Mouse (Mus musculus) forebrain, embryonic 10.5 days (tissue): ENCODE results near the gene Zfp91. TPM values are rescaled to one million over a fixed set of nuclear protein-coding genes. Genes with fewer than 3 reads are reported as not detected.

Experiments
- DNase-seq: peaks from one replicate; pipeline ENCODE4 v3.0.0-alpha.2; 2017; ENCODE audit warnings: low spot score; ENCODE audit errors: extremely low spot score
- H3K27ac ChIP-seq: fragments of 300-500 bp; sonication (generic); 2 replicates; pipeline ENCODE4 v1.5.1; 2016; ENCODE audit warnings: mild to moderate bottlenecking
- H3K27me3 ChIP-seq: fragments of 300-500 bp; sonication (generic); 2 replicates; pipeline ENCODE4 v1.6.1; 2016; ENCODE audit warnings: mild to moderate bottlenecking; ENCODE audit not compliant: poor library complexity, severe bottlenecking
- H3K36me3 ChIP-seq: fragments of 300-500 bp; sonication (generic); replicated peaks from 2 replicates; pipeline ENCODE4 v1.6.1; 2016; ENCODE audit warnings: mild to moderate bottlenecking, moderate library complexity
- H3K4me1 ChIP-seq: fragments of 300-500 bp; sonication (generic); 2 replicates; pipeline ENCODE4 v1.6.1; 2016
- H3K4me3 ChIP-seq: fragments of 300-500 bp; sonication (generic); 2 replicates; pipeline ENCODE4 v1.5.1; 2016; ENCODE audit warnings: mild to moderate bottlenecking, moderate library complexity
- H3K9me3 ChIP-seq: fragments of 300-500 bp; sonication (generic); 2 replicates; pipeline ENCODE4 v1.6.1; 2016; ENCODE audit warnings: mild to moderate bottlenecking, moderate library complexity
- WGBS: fragments of 180-500 bp; shearing (Covaris S2); methylation state at CpG from one replicate; pipeline ENCODE4 v1.1.7; 2016; 5-methylcytosine and 5-hydroxymethylcytosine counted together
- polyA plus RNA-seq: library from polyadenylated mRNA; unstranded; fragments of >200 nt; fragmentation: Nextera tagmentation; extraction: Ambion mirVana; gene quantifications from 2 replicates; pipeline ENCODE4 v1.2.1, GENCODE M21; 2016

Gene Zfp91
- polyA plus RNA-seq, 1 experiment from 2014 or later: 14.1 TPM

- no peaks in the 10 kb centered on the region for H3K4me1 ChIP-seq
- H3K27me3 ChIP-seq: no peaks in the 10 kb centered on the region
- no peaks in the 10 kb centered on the region for H3K36me3 ChIP-seq
- no peak overlapping the region for H3K27ac ChIP-seq
- no peaks in the 10 kb centered on the region for H3K9me3 ChIP-seq
- 81% methylated on average over 6 of the region's 6 CpGs for WGBS
- no peak for DNase-seq
- no peak overlapping the region for H3K4me3 ChIP-seq
Observed at GRCm38 (mm10) chr19:12719189-12719588, 76.7 kb downstream of the Zfp91 start.

Other genes with a start within 250 kb of the Zfp91 start
- not detected in 2 replicates for gene Gm4952, start 196.2 kb downstream of the Zfp91 start, polyA plus RNA-seq
- gene Glyat, start 162.8 kb downstream of the Zfp91 start, polyA plus RNA-seq: not detected in 2 replicates
- gene Olfr1442, start 125.7 kb downstream of the Zfp91 start, polyA plus RNA-seq: not detected in 2 replicates
- gene Olfr1443, start 118.0 kb downstream of the Zfp91 start, polyA plus RNA-seq: not detected in 2 replicates
- gene Keg1, start 100.3 kb downstream of the Zfp91 start, polyA plus RNA-seq: not detected in 2 replicates
- gene Cntf, start 30.5 kb downstream of the Zfp91 start, polyA plus RNA-seq: 1.9 and 2.1 TPM in 2 replicates
- 0.76 and 0.77 TPM in 2 replicates for gene Lpxn, start 67 bp upstream of the Zfp91 start, polyA plus RNA-seq
- gene Gm5244, start 50.6 kb upstream of the Zfp91 start, polyA plus RNA-seq: not detected in 2 replicates
- gene Olfr1444, start 61.2 kb upstream of the Zfp91 start, polyA plus RNA-seq: not detected in 2 replicates
- not detected in 2 replicates for gene Olfr1445, start 87.7 kb upstream of the Zfp91 start, polyA plus RNA-seq
- not detected in 2 replicates for gene Olfr1446, start 97.4 kb upstream of the Zfp91 start, polyA plus RNA-seq
- gene Olfr1447, start 107.6 kb upstream of the Zfp91 start, polyA plus RNA-seq: not detected in 2 replicates
- gene Olfr1448, start 128.3 kb upstream of the Zfp91 start, polyA plus RNA-seq: not detected in 2 replicates
- gene Olfr1449, start 134.7 kb upstream of the Zfp91 start, polyA plus RNA-seq: not detected in 2 replicates
- not detected in 2 replicates for gene Olfr1450, start 154.1 kb upstream of the Zfp91 start, polyA plus RNA-seq
- gene Olfr1451, start 198.9 kb upstream of the Zfp91 start, polyA plus RNA-seq: not detected in 2 replicates
- gene Olfr1453, start 232.2 kb upstream of the Zfp91 start, polyA plus RNA-seq: not detected in 2 replicates